Mouse (Mus musculus) limb, embryonic 11.5 days (tissue): Measurements from ENCODE around the gene Gemin4. TPM values are rescaled to one million over a fixed set of nuclear protein-coding genes. Genes with fewer than 3 reads are reported as not detected.

Source experiments
- ATAC-seq: fragments of 200-750 bp; cut with Nextera tagmentation; 2 replicates; pipeline ENCODE4 v1.8.0; 2017; ENCODE audit warnings: low read depth; ENCODE audit not compliant: insufficient number of reproducible peaks, low FRiP score, low TSS enrichment
- DNase-seq: peaks from one replicate; pipeline ENCODE4 v3.0.0-alpha.2; 2015; ENCODE audit warnings: low spot score
- H3K27ac ChIP-seq: fragments of 300-500 bp; sonication (generic); replicated peaks from 2 replicates; pipeline ENCODE4 v1.5.1; 2014; ENCODE audit warnings: low read depth, mild to moderate bottlenecking, low read length
- H3K27me3 ChIP-seq: fragments of 300-500 bp; sonication (generic); 2 replicates; pipeline ENCODE4 v1.6.1; 2014; ENCODE audit warnings: mild to moderate bottlenecking, low read length, mixed read lengths; ENCODE audit not compliant: control insufficient read depth, insufficient read depth
- H3K36me3 ChIP-seq: fragments of 300-500 bp; sonication (generic); 2 replicates; pipeline ENCODE4 v1.6.1; 2014; ENCODE audit warnings: mild to moderate bottlenecking, low read length, moderate library complexity, mixed read lengths; ENCODE audit not compliant: control insufficient read depth, insufficient read depth
- H3K4me1 ChIP-seq: fragments of 300-500 bp; sonication (generic); 2 replicates; pipeline ENCODE4 v1.6.1; 2014; ENCODE audit warnings: low read length, mixed read lengths; ENCODE audit not compliant: control insufficient read depth, insufficient read depth
- H3K4me2 ChIP-seq: fragments of 300-500 bp; sonication (generic); 2 replicates; pipeline ENCODE4 v1.6.1; 2014; ENCODE audit warnings: low read depth, mild to moderate bottlenecking, moderate library complexity; ENCODE audit not compliant: severe bottlenecking
- H3K4me3 ChIP-seq: fragments of 300-500 bp; sonication (generic); 2 replicates; pipeline ENCODE4 v1.5.1; 2014; ENCODE audit warnings: low read depth, low read length
- H3K9ac ChIP-seq: fragments of 300-500 bp; sonication (generic); 2 replicates; pipeline ENCODE4 v1.6.1; 2014; ENCODE audit warnings: mild to moderate bottlenecking, low read length
- H3K9me3 ChIP-seq: fragments of 300-500 bp; sonication (generic); 2 replicates; pipeline ENCODE4 v1.6.1; 2016; ENCODE audit warnings: low read length; ENCODE audit not compliant: control insufficient read depth
- WGBS: fragments of 180-500 bp; shearing (Covaris S2); extraction: QIAGEN DNeasy Blood & Tissue Kit; methylation state at CpG from one replicate; pipeline ENCODE4 v1.1.7; 2014; 5-methylcytosine and 5-hydroxymethylcytosine counted together
- polyA plus RNA-seq: library from polyadenylated mRNA; unstranded; fragments of >200 nt; fragmentation: Nextera tagmentation; extraction: Ambion mirVana; gene quantifications from 2 replicates; pipeline ENCODE4 v1.2.1, GENCODE M21; 2014

Gene Gemin4
- 44.5 and 55.4 TPM in 2 replicates for polyA plus RNA-seq

- Histone ChIP-seq H3K27ac (peak within 1 kb of the TSS; percentile 49), H3K9me3 (no peaks in the 10 kb centered on the region), H3K36me3 (peaks cover 10% of the 10 kb centered on the region; the same call in 1 of the 2 replicates), H3K4me3 (peak within 1 kb of the TSS; percentile 67), H3K4me1 (peaks cover 3% of the 10 kb centered on the region; the same call in 1 of the 2 replicates), H3K27me3 (no peaks in the 10 kb centered on the region), H3K4me2 (peak within 1 kb of the TSS; percentile 55), H3K9ac (peak within 1 kb of the TSS; percentile 91)
- ATAC-seq (peak; percentile 96), DNase-seq (peak; percentile 100)
- WGBS, result under 1% methylated on average over 35 of the region's 35 CpGs
Observed at GRCm38 (mm10) chr11:76217390-76217800, at the start of gene Gemin4, which contains the start of gene Dbil5. Gene Gemin4, minus strand, starts transcription at chr11:76217664. Gene Dbil5, plus strand, starts transcription at chr11:76217608.

DNA sequence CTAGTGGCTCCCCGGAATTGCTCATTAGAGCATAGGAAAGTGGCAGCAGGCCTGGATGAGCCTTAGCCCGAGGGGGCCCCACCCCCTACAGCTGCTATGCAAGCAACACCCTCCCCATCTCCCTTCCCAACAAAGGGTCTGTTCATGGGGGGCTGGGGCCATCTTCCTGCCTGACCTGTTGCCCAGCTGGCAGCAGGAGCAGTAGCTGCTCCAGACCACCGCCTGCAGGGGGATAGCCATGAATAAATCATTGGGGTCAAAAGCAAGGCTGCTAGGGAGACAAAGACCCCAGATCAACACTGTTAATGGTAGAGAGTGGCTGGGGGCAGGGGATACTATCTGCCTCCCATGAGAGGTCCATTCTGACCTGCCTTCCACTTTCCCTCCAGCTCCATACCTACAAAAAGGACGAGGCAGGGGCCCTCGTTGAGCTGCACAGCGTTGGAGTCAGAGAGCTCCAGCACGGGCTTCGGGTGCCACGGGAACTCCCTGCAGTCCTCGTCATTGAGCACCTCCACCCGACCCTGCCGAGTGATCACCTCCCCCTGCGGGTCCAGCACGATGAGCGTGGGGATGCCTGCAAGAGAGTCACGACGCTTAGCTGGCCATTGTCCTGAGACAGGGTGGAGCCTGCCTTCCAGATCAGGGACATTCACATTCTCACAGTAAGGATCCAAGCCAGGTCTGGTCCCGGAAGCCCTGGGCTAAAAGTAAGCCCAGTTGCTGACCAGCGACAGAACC, 45.3 kb upstream of the Gemin4 start:
- H3K27ac ChIP-seq, result no peak overlapping the region

DNA sequence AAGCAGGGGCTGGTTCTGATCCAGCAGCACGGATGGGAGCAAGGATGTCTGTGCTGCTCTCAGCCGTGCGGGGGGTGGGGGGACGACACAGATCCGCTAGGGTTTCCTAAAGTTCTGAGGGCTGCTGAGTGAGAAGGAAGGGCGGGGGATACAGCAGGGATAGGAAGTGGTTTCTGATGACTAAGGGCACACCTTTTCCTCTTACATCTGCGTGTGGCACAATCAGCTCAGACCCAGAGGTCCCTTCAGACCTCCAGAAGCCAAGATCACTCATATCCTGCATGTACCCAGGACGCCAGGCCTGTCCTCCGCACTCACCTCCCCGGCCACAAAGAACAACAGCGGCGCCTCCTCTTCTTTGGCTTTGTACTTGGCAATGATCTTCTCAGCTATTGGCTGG, 43.8 kb upstream of the Gemin4 start:
- peaks cover 27% of the 10 kb centered on the region for H3K4me1 ChIP-seq
- no peak overlapping the region for H3K9ac ChIP-seq
- no peak overlapping the region for H3K4me3 ChIP-seq
- H3K4me2 ChIP-seq, result no peak overlapping the region
- H3K27ac ChIP-seq, result no peak overlapping the region
- H3K27me3 ChIP-seq, result no peaks in the 10 kb centered on the region
- WGBS, result 83% methylated on average over 12 of the region's 12 CpGs
- ATAC-seq, result no peak
- H3K9me3 ChIP-seq, result no peaks in the 10 kb centered on the region
- H3K36me3 ChIP-seq, result peaks cover 4% of the 10 kb centered on the region; the same call in 1 of the 2 replicates
- DNase-seq, result no peak

More for the DNA sequence above, 45.3 kb upstream of the Gemin4 start:
- ATAC-seq, result no peak
- Histone ChIP-seq H3K27me3 (no peaks in the 10 kb centered on the region), H3K4me3 (no peak overlapping the region), H3K9ac (peak overlapping the region; percentile 40), H3K4me2 (peak overlapping the region; percentile 10; the same call in 1 of the 2 replicates), H3K4me1 (peaks cover 15% of the 10 kb centered on the region), H3K9me3 (no peaks in the 10 kb centered on the region), H3K36me3 (peaks cover 4% of the 10 kb centered on the region; the same call in 1 of the 2 replicates)
- 10% methylated on average over 19 of the region's 19 CpGs for WGBS
- no peak for DNase-seq

DNA sequence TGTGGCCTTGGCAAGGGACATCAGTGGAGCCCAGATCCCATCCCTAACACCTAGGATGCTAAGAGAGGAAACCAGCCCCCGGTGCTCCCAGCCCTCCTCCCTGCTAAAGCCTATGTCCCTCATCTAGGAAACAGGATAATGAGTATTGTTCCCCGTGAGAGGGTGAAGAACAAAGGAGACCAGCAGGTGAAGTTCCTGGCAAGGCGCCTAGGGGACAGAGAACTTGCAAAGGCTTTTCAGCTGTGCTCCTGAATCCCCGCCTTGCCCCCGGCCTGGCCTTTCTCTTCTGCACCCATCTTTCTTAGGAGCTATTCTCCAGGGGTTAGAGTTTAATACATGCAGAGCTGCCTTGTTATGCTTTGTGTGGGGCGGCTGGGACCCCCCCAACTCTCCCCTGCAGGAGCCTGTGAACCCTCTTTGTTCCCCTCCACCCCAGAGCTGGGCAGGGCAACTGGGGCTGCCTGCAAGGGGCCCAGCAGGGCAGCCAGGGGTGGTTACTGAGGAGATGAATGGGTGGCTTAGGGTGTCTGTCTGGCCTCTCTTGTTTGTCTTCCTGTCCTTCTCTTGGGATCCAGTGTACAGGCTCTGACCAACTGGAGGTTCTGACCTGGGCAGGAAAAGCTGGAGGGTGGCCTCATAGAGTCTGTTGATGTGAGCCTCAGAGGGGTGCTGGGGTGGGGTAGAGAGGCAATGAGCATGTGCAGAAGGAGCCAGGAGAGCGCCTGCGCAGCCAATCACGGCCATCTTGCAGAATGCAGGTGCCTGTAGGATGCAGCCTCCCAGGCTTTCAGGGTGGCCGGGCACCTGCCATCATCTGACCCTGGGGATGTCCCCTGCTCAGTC, 43.0 kb upstream of the Gemin4 start:
- H3K36me3 ChIP-seq, result peaks cover 4% of the 10 kb centered on the region; the same call in 1 of the 2 replicates
- peaks cover 35% of the 10 kb centered on the region for H3K4me1 ChIP-seq
- H3K27ac ChIP-seq, result no peak overlapping the region

GRCm38 (mm10) chr11:76258511-76258910, 41.0 kb upstream of the Gemin4 start:
- Histone ChIP-seq H3K27me3 (no peaks in the 10 kb centered on the region), H3K4me3 (no peak overlapping the region), H3K4me1 (peaks cover 41% of the 10 kb centered on the region), H3K4me2 (no peak overlapping the region), H3K9me3 (no peaks in the 10 kb centered on the region), H3K36me3 (peaks cover 4% of the 10 kb centered on the region; the same call in 1 of the 2 replicates), H3K27ac (no peak overlapping the region), H3K9ac (no peak overlapping the region)
- WGBS, result 83% methylated on average over 6 of the region's 6 CpGs
- DNase-seq (no peak), ATAC-seq (no peak)

More for the DNA sequence above, 43.0 kb upstream of the Gemin4 start:
- ATAC-seq, result no peak
- 77% methylated on average over 10 of the region's 10 CpGs for WGBS
- Histone ChIP-seq H3K27me3 (no peaks in the 10 kb centered on the region), H3K9me3 (no peaks in the 10 kb centered on the region), H3K9ac (no peak overlapping the region), H3K4me2 (no peak overlapping the region), H3K4me3 (no peak overlapping the region)
- DNase-seq, result no peak

DNA sequence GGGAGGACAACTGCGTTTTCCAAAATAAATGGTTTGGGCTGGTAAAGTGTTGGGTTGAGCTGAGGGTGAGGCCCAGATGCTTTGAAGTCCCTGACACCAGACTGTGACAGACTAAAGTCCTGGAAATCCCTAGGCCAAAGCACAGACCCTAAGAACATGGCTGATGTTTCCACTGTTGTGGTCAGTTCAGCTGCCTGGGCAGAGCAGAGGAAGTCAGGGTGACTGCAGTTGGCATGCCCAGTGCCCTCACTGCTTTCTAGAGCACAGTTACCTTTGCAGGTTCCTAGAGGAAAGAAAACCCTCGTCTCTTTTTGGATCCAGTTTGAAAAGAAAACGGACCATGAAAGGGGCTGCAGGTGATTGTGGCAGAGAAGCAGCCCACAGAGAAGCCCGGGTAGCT, 39.9 kb upstream of the Gemin4 start:
- H3K36me3 ChIP-seq, result peaks cover 4% of the 10 kb centered on the region; the same call in 1 of the 2 replicates

GRCm38 (mm10) chr11:76256129-76256528, 38.7 kb upstream of the Gemin4 start:
- Histone ChIP-seq H3K9ac (no peak overlapping the region), H3K4me1 (peaks cover 29% of the 10 kb centered on the region), H3K36me3 (peaks cover 5% of the 10 kb centered on the region; the same call in 1 of the 2 replicates), H3K27me3 (no peaks in the 10 kb centered on the region), H3K4me2 (no peak overlapping the region), H3K9me3 (no peaks in the 10 kb centered on the region), H3K4me3 (no peak overlapping the region), H3K27ac (peak overlapping the region; percentile 75)
- DNase-seq (peak; percentile 78), ATAC-seq (peak; percentile 65; the same call in 1 of the 2 replicates)
- under 1% methylated on average over 5 of the region's 5 CpGs for WGBS

More for the DNA sequence above, 39.9 kb upstream of the Gemin4 start:
- DNase-seq (no peak), ATAC-seq (no peak)
- Histone ChIP-seq H3K9ac (no peak overlapping the region), H3K27ac (no peak overlapping the region), H3K4me3 (no peak overlapping the region), H3K4me1 (peaks cover 31% of the 10 kb centered on the region), H3K4me2 (no peak overlapping the region), H3K9me3 (no peaks in the 10 kb centered on the region), H3K27me3 (no peaks in the 10 kb centered on the region)
- 57% methylated on average over 4 of the region's 4 CpGs for WGBS

DNA sequence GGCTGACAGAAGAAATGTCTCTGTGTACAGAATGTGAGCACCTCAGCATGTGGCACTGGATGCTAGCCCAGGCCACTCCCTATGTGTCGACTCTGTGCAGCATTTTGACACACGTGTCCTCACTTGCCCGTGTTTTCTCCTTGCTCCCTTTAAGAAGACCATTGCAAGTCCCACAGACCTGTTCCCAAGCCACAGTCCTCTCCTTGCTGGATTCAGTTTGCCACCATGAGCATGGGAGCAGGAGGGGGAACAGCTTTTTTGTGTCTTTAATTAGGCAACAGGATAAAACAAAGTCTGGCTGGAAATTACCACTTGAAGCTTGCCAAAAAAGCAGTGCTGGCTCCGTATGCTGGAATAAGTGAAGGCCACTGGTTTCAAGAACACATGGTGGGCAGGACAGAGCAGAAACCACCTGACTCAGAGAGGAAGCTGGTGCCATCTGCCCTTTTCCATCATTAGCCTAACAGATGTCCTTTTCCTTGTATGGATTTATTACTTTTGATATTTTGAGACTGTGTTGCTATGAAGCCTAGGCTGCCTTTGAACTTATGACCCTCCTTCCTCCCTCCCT, 38.1 kb upstream of the Gemin4 start:
- no peak overlapping the region for H3K4me3 ChIP-seq
- peak overlapping the region; percentile 75 for H3K27ac ChIP-seq
- no peaks in the 10 kb centered on the region for H3K27me3 ChIP-seq
- WGBS, result 35% methylated on average over 4 of the region's 4 CpGs
- peak overlapping the region; percentile 19; the same call in 1 of the 2 replicates for H3K9ac ChIP-seq
- DNase-seq, result no peak
- peaks cover 9% of the 10 kb centered on the region; the same call in 1 of the 2 replicates for H3K36me3 ChIP-seq
- no peaks in the 10 kb centered on the region for H3K9me3 ChIP-seq
- peak; percentile 11; the same call in 1 of the 2 replicates for ATAC-seq
- H3K4me1 ChIP-seq, result peaks cover 29% of the 10 kb centered on the region
- no peak overlapping the region for H3K4me2 ChIP-seq
